Mouse (Mus musculus) skeletal muscle tissue, adult 2 months (tissue): ENCODE results near the gene Tyrobp.
A peak's percentile ranks its signal among the peaks of the same experiment; 100 is the strongest.

Experiments
- DNase-seq: peaks from one replicate; pipeline ENCODE4 v3.0.0-alpha.2; 2012; ENCODE audit warnings: low read depth, low spot score

The Tyrobp gene

DNA sequence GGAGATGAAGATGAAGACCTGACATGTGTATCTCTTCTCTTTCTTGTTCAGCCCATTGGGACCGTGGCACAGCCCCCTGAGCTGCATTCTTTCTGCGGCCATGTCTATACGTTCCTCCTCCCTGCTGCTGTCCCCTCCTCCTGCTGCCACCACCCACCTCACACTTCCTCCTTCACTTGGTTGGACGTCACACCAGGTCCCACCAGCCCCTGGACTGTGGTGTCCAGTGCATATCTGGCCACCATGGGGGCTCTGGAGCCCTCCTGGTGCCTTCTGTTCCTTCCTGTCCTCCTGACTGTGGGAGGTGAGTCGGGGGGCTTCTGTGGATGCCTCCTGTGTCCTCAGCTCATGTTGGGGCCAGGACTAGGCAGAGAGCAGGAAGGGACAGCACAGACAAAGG is at the start of gene Tyrobp:
TSS of gene Tyrobp (plus strand) at position 165 of the 400 bp plus-strand sequence.
- peak; percentile 27 for DNase-seq

DNA sequence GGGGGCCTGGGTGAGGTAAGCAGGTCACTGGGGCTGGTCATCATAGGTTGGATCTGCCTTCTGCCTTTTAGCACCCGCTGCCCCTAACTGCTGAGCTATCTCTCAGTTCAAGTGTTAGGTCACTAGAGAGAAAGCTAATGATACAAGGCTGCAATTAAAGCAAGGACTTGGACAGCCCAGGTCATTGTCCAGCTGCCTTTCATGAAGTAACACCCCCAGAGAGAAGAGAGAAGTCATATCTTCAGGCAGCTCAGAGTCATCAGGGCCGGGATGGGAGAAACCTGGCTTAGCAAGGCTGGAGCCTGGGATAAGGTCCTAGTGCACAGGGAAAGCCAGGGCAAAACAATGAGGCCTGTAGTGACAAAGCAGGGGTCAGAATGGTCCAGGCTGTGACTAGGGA is 46.1 kb upstream of the Tyrobp start:
- no peak for DNase-seq

DNA sequence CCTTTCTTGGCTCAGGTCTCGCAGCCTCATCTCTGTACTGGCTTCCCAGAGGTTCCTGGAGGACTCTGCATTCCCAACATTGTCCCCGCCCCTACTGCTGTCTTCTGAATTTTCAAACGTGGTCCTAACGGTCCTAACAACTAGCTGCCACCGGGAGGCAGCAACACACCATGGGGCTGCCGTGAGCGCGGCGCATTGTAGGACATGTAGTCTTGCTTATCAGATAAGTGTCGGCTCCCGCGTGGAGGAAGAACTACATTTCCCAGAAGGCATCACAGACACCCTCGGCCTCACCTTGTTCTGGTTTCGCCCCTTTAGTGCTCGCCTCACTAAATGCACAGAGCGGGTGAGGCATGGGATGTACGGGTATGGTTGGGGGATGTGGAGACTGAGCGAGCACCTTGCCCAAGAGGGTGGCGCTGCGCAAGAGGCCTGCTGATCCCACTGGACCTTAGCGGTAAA is 40.0 kb upstream of the Tyrobp start:
- peak; percentile 92 for DNase-seq

DNA sequence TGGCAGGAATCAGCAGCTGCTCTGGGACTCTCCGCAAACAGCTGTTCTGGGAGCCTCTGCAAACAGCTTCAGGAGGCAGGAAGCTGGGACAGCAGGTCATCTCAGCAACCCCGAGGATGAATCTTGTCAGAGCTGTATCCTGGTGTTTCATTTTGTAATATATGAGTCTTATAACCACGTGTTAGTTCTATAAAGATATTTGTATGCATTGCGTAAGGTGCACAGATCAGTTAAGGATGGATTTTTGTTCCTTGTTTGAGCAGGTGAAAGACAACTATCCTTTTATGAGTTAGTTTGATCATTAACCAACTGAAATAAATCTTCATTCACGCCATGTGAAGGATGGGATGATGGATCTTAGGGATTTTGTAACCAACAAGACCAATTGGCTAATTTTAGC is 33.5 kb upstream of the Tyrobp start:
- no peak for DNase-seq

DNA sequence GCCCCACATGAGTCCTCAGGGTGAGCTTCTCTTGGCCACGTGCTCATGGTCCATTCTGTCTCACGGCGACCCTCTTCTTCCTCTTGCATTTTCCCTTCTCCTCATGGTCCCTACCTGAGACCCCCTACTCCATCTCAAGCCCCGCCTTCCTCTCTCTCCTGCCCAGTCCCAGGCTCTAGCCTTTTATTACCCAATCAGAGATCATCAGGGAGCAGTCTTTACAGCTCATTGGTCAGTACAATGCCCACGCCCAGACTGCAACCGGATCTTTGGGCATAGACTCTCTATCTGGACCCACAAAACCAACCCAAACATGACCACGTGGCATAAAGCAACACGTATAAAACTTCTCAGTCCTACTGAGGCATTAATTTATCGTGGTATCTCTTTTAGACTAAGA is 29.5 kb upstream of the Tyrobp start:
- no peak for DNase-seq

DNA sequence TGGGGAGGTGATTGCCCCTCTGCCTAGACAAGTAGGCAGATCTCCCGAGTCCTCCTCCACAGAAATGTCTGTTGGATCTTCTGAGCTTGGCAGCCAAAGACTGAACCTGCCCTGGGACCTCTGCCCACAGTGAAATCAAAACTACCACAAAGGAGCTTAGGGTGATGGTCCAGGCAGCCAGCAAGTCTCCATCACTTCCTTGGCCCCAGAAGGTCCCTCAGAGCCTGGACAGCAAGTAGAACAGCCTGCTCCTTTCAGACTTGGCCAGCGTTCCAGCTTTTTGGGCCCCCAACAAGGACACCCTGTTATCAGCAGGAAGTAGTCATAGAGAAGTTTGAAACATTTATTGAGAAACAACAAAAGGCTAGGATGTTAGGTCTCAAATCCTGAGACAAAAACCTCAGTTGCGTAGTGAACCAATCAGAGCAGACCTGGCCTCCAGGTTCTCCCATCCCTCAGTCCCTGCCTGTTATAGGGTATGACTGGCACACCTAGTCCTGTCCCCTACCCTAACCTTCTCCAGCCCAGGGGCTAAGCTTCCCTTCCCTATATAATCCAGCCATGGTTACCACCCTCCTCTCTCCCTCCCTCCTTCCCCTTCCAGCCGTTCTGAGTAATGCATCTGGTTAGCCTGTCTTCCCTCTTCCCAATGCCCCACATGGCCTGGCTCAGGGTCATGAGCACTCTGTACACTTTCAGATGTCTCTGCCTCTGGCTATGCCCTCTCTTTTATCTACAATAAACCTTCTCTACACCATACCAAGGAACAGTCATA is 20.6 kb upstream of the Tyrobp start:
- DNase-seq: no peak

DNA sequence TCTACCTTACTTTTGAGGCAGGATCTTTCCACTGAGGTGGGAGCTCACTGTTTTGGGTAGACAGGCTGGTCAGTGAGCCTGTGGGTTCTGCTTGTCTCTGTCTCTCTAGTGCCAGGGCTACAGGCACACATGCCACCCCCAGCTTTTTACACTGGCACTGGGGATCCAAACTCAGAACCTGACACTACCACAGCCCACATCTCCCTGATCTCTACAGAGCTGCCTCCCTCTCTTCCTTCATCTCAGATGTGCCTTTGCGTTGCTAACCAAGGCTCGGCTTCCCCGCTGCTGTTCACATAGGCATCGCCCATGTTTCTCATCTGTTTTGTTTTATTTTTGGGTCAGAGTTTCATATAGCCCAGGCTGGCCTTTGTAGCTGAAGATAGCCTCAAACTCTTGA is 19.9 kb upstream of the Tyrobp start:
- no peak for DNase-seq

DNA sequence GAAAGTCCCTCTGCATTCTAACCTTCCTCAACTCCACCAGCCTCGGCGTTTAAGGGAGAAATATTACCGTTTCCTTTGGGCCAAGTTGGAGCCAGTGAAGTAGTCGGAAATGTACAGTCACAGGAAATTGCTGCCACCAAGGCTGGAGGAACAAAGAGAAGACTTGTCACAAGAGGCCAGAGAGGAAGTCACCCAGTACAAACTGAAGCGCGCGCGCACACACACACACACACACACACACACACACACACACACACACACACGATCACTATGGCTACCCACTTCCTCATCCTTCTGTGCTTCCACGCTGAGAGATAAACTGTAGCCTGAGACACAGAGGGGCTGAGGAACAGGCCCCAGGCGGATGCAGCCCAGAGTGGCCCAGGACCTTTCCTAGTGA is 19.2 kb upstream of the Tyrobp start:
- peak; percentile 55 for DNase-seq

DNA sequence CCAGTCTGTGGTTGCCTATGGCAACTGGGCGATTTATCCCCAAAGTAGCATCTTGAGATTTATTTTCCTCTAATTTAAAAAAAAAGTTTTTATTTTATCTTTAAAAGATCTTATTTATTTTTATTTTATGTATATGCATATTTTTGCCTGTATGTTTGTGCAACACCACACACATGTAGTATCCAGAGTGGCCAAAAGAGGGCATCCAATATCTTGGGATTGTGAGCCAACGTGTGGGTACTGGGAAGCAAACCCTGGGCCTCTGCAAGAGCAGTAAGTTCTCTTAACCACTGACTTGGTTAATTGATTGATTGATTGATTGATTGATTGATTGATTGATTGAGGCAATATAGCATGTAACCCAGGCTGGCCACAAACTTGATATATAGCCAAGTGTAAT is 18.7 kb upstream of the Tyrobp start:
- no peak for DNase-seq

DNA sequence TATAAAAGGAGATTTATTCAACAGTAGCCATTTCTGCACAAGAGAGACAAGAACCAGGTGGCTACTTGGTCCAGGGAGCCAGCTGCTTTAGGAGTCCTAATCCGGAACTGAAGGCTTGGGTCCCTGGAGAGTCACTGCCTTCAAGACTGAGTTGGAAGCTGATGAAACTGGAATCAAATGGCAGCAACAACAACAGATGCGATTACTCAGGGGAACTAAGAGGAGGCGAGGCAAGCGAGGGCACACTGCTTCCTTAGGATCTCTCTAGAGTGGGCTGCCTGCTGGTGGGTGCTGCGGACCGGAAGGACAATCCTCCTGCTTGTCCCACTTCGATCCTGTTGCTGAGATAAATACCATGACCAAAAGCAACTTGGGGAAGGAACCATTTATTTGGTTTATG is 13.9 kb upstream of the Tyrobp start:
- no peak for DNase-seq

DNA sequence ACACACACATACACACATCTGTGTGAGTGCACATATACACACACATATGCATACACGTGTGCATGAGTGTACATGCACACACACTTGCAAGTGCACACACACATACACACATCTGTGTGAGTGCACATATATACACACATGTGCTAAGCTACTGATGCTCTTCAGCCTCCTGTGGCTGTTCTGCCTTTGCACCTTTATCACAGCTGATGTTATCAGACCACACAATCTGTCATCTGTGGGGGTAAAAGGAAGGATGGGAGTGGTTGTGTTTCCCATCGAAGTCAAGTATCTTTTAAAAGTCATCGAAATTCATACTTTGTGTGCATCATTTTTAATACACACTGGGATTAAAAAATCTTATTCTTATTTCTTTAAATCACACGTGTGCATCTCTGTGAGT is 11.2 kb upstream of the Tyrobp start:
- DNase-seq: no peak

DNA sequence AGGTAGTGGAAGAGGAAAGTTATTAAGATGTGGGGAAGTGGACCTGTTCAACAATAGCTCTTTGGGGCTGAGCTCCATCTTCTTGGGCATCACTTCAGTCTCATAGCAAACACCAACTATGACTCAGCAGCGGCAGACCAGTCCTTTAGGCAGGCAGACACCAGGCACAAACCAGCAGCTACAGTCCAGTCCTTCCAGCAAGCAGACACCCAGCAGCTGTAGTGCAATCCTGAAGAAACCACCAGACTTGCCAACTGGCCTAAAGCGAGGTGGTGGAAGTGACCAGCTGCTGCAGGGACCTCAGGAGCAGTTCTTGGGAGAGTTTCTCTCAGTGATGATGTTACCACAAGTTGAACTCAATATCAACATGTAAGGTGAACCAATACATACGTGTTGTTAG is 4.9 kb upstream of the Tyrobp start:
- DNase-seq: no peak

DNA sequence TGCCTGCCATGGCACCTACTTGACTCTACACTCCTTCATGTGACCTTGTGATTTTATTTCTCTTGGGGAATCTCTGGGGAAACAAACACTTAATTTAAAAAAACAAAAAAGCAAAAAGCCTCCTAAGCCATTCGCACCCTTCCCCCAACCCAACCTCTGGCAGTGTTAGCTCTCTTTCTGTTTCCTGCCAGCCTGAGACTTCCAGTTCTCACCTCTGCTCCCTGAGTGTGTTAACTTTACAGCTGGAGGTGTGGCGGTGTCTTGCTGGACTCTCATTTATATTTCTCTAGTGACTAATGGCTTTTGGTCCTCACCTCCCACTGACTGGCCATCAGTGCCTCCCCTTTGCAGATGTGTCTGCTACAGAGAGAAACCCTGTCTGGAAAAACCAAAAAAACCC is 3.8 kb upstream of the Tyrobp start:
- DNase-seq: no peak

DNA sequence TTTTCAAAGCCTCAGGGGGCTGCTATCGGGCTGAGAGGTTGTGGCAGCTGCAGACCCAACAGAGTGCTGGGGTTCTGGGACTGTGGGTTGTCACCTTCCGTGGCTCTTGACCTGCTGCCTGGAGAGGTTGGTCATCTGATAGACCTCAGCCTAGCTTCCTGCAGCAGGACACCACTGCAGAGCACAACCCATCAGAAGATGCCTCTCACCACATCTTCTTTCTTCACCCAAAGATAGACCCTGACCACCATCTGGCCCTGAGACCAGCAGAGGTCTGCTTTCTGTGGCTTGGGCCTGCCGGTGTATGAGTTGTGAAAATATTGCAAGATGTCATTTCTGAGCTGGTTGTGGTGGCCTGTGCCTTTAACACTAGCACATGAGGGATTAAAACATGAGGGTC is 2.5 kb upstream of the Tyrobp start:
- no peak for DNase-seq

DNA sequence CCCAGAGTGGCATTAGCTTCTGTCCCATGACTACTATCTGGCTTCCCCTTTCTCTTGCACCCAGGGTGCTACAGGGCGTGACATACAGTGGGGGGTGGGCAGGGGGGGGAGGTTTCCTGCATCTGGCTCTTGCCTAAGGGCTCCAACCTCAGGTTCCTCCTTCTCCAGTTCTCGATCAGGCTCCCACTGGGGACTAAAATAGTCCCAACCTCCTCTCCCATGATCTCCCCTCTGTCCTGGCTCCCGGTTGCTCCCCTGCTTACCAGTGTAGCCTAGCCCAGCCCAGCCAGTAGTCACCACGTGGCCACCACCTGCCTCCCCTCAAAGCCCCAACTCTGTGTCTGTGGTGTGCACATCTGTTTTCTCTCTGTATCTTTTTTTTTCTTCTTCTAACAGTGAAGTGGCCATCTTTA is 819 bp upstream of the Tyrobp start:
- peak; percentile 39 for DNase-seq

DNA sequence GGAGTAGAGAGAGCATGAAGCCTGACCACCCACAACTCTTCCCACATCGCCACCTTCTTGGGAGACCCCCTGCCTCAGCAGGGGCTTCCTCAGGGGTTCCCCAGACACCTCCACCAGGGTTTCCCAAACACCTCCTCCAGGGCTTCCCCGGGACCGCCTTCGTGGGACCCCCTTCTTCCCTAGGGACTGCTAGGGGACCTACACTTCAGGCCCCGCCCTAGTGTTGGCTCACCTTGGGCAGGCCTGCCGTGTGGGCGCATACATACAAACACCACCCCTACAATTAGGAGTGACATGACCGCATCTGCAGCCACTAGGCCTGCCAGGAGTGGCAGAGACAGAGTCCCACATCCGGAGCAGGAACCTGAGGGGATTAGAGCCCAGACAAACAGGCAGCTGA is 4.3 kb downstream of the Tyrobp start:
- DNase-seq: no peak

DNA sequence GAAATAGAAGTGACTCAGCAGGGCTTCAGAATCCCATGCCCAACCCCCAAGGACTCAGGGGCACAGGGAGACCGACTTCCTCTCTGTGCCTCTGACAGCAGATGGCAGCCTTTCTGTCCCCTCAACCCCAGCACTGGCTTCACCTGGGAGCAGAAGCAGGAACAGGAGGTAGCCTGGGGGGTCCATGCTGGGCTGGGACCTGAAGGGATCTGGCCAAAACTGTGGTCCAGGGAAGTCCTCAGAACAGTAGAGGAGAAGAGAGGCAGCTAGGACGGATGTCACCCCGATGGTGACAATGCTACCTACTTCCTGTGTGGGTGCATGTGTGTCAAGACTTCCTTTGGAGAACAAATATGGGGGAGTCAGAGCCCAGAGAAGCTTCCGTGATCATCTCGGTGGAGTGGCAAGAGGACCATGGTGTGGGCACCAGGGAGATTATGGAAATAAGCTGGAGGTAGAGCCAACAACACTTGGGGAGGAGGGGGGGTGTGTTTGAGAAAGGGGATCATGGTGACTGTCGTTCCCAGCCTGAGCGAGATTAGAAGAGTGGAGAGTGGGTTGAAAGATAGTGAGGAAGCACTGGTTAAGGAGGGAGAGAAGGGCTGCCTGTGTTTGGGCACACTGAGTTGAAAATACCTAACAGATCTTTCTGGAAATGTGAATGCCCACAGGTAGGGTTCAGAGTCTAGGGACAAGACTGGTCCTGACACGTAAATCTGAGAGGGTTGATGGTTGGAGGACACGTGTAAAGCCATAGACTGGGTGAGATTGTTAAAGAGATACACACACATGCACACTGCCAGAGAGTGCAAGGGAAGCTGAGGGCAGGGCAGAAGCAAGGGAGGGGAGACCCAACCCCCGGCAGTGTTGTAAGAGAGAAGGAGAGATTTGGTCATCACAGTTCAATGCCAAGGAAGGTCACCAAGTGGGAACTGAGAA is 6.3 kb downstream of the Tyrobp start, which contains the start of gene Hcst:
TSS of gene Hcst (minus strand) at position 294 of the 939 bp plus-strand sequence.
- peak; percentile 31 for DNase-seq

DNA sequence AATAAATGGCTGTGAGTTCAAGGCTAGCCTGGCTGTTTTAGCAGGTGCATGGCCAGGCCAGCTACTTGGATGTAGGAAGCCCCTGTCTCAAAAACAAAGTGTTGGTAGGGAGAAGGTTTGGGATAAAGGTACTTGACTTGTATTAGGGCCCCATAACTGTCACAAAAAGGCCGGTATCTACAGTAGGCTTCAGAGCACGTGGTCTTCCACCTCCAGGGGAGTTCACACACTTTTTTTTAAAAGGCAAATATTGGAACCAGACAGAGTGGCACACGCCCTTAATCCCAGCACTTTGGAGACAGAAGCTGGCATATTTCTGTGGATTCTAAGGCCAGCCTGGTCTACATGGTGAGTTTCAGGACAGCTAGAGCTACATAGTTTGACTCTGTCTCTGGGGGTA is 7.1 kb downstream of the Tyrobp start:
- DNase-seq: no peak

DNA sequence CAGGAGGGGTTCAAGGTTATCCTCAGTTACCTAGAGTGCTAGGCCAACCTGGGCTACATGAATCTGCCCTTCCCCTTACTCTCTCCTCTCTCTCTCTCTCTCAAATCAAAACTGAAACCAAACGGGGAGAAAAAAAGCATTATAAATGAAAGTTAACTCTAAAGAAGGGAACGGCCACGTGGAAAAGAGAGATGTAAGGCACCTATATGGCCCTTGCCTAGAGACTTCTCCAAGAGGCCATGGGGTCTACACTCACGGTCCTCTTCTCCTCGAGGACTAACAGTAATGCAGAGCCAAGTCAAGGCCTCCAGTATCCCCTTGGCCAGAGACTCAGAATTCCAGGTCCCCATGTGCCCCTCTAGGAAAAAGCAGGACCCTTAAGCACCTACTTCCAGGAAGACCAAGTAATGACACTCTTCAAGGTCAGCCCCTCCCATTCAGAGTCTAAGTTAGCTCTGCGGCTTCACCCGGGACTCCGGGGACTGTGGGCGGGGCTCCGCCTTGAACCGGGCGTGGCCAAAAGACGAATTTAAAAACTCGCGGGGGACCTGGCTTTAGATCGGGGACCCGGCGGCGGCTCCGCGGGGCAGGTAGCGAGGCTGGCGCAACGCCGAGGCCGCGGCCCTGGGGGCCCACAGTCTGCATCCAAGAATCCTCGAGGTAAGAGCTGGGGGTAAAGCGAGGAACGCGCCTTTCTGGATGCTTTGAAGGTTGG is 7.8 kb downstream of the Tyrobp start, which contains the start of gene Nfkbid:
TSS of gene Nfkbid (plus strand) at position 558 of the 715 bp plus-strand sequence.
- peak; percentile 34 for DNase-seq

DNA sequence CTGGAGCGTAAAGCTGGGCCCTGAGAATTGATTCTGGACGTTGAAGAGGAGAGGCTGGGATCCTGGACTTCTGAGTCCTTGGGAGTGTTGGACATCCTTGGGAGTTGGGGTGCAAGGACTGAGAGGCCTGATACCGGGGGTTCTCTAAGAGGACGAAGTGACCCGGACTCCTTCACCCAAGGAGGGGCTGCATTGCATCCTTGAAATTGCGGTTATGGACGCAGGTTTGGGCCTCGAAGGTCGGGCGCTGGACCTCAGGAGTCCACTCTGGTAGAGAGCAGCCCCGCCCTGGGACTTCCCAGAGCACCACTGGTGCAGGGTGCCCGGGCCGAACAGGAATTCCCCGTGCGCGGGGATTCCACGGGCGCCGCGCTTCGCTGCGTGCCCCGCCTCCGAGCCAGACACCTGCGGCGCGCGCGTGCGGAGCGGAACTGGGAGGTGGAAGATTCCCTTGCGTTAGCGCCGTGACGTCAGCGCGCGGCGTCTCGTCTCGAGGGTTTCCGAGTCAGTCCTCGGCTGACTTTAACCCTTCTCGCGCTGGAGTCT is 8.4 kb downstream of the Tyrobp start:
- DNase-seq: peak; percentile 59

DNA sequence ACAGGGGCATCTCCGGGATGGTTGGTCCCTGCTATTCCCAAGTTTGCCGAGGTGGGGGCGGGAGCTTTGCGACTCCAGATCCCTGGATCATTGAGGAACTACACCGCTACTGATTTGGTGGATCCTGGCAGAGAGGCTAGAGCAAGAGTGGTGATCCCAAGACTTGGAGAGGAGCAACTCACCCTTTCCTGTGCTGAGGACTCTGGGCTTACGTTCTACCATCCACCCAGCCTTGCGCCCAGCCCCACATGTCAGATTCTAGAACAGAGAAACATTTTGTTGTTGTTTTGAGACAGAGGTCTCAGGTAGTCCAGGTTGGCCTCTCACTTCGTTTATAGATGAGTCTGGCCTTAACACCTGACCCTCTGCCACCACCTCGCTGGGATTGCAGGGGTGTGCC is 9.0 kb downstream of the Tyrobp start:
- DNase-seq: no peak
